Mouse (Mus musculus): ENCODE results near the gene Csnk1e.
A peak's percentile ranks its signal among the peaks of the same experiment; 100 is the strongest.
"Not testable (repeated sequence)": the region's sequence is repeated elsewhere in the genome, so short reads cannot be mapped to it uniquely, and the experiment has no call there.

Gene Csnk1e

DNA sequence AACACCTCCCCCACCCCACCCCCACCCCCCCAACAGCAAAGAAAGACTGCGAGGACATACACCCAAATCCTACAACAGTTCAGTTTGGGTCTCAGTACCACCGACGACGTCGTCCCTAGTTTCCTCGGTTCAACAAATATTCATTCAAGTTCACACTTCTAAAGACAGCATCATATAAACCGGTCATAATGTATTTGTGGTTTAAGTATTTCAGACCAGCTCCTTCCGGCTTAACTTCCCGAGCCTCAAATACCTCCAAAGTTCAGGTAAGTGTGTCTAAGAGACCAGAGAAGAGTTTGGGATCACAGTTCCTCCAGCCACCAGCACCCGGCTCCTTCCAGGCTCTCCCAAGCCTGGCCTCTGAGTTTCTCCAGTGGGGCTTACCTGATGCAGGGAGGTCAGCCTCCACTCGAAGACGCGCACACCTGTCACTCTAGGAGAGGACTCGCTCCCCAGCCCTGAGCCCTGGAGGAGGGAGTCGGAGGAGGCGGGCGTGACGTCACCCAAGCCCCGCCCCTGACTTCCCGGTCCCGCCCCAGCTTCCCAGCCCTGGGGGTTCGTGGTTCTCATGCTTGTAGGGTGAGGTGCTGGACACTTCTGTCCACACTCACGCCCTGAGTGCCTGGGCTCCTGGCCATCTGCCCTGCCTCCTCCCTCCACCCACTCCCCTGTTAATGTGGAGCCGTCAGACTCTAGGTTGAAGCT, at the start of gene Csnk1e:
Csnk1e (minus strand) TSS at position 461 of the 705 bp plus-strand sequence.
- DNase-seq, result peak; percentile 40

DNA sequence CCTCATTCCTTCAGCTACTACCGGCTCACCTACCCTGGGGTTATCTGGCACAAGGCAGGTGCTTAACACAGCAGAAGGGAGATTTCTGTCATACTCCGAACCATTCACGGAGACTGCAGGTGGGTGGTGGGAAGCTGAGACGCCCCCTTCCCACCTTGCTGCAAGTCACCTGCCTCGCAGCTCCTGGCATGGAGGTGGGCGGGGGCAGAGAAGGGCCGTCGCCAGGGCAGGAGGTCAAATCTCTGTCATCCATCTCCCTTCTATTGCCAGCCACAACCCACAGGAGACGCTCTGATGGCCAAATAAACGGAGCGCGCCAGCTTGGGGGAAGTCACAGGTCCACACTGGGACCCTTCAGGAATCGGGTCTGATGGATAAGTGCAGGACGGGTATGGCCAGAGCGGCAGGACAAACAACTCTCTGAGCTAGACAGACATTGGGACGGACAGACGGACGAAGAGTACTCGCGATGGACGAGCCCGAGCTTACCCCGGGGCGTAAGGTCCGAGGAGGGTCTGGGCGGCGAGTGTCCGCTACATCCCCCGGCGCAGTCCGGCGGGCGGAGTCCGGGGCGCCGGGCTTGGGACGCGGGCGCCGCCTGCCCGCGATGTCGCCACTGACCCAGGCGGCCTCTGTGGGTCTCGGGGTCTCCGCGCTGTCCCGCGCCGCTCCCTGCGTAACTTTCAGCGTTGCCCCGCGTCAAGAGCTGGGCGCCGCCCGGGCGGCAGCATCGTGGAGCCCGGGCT, 49.5 kb upstream of the Csnk1e start, which contains the start of gene Kcnj4:
Kcnj4 (minus strand) TSS at position 535 of the 746 bp plus-strand sequence.
- no peak for DNase-seq

DNA sequence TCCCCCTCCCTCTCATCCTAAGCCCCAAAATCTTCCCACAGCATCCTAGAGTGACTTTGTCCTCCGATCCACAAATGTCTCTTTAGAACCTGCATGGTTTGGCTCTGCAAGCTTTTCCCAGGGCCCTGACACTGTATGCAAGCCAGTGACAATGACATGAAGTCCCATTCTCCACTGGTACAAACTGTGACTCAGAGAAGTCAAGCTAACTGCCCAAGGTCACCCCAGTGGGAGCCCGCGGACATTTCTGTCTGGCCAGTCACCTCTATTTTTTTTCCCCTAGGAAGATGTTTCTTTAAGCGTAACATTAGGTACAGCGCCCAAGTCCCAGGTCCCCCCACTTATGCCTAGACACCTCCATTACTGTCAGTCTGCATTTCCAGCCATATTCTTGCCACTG, 48.1 kb upstream of the Csnk1e start:
- DNase-seq, result no peak

DNA sequence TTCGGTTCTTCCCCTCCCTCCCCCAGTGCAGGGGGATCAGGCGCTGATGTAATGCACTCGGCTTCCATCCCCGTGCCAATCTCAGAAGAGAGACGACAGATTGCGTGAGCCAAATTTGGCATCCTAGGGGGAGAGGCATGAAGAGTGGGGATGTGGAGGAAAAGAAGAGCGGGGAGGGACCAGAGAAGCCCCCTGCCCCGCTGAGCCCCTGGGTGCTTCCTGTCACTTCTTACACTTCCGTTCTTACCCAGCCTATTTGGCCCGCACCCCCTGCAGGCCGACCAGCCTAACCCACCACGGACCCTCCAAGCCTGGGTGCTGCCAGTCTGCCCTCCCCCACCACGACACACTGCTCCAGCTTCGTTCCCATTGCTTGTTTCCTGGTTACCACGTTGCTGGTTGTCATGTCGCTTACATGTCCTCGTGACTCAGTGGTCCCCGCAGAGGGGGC, 47.5 kb upstream of the Csnk1e start:
- DNase-seq, result peak; percentile 76

GRCm38 (mm10) chr15:79500110-79500509, 44.7 kb upstream of the Csnk1e start:
- no peak for DNase-seq

- peak; percentile 70 for DNase-seq
Measured at GRCm38 (mm10) chr15:79493527-79493926, 38.2 kb upstream of the Csnk1e start.

DNA sequence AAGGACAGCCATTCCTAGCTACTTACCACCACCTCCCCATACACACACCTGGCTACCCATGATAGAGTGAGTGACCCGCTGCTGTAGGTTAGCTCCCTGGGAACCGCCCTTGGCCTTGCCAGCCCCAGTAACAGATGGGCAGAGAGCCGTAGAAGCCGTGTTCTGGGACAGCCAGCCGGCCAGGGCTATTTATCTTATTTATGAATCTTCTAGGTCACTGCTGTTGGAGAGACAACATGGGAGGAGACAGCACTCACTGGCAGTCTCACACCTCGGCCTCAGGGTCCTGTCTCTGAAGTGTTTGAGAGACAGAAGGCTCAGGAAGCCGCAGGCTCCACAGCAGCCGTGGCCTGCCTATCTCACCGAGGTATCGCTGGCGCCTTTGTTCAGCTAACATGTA, 34.1 kb upstream of the Csnk1e start:
- DNase-seq, result no peak

- DNase-seq, result peak; percentile 73
Measured at GRCm38 (mm10) chr15:79481181-79481688, 25.9 kb upstream of the Csnk1e start.

DNA sequence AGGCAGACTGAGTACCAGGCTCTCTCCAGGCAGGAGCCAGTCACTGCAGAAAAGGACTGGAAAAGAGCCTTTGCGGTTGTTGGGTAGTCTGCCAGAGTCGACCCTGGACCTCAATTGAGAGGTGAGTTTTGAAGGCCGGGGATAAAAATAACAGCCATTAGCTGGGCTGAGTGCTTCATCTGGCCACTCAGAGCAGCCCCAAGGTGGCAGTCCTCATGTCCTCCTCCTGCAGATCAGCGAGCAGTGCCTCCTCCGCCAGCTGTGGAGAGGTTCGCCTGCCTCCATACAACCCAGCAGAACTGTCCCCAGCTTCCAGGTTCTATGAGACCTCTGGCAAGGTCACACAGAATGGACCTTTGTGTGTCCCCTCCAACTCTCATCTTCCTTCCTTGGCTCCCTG, 21.9 kb upstream of the Csnk1e start:
- no peak for DNase-seq

- no peak for DNase-seq
Measured at GRCm38 (mm10) chr15:79473638-79474355, 18.4 kb upstream of the Csnk1e start.

- no peak for DNase-seq
Measured at GRCm38 (mm10) chr15:79473042-79473441, 17.7 kb upstream of the Csnk1e start.

- DNase-seq, result peak; percentile 56
Measured at GRCm38 (mm10) chr15:79471095-79471494, 15.7 kb upstream of the Csnk1e start.

GRCm38 (mm10) chr15:79470583-79470982, 15.2 kb upstream of the Csnk1e start:
- DNase-seq, result no peak

GRCm38 (mm10) chr15:79469577-79469976, 14.2 kb upstream of the Csnk1e start:
- DNase-seq, result no peak

DNA sequence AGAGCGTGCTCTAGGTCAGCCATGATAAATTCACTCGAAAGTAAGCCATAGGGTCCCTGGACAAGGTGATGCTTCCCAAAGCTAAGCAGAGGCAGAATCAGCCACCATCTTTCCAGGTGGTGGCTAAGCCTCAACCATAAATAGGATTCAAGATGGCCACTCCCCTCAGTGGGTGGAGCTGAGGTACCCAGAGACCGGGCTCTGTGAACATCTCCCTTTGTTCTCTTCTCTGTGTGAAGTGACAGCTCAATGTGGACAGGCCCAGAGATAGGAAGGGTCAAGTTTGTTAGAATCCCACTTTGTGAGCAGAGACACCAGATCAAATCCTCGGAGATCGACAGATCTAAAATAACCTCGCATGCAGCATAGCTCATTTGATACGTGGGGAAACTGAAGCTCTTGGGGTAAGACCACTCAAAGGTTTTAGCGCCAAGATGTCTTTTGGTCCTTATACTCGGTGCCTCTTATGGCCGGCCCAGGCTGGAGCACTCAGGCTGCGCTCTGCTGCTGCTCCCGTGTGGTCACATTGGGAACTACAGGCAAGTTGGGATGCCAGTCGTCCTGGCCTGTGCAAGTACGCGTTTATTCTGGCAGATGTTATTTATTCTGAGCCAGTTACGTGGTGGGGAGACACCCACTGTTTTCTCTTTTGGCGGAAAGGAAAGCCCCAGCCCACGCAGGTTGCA, 11.4 kb upstream of the Csnk1e start:
- peak; percentile 79 for DNase-seq

- no peak for DNase-seq
Measured at GRCm38 (mm10) chr15:79456546-79456945, 1.2 kb upstream of the Csnk1e start.

DNA sequence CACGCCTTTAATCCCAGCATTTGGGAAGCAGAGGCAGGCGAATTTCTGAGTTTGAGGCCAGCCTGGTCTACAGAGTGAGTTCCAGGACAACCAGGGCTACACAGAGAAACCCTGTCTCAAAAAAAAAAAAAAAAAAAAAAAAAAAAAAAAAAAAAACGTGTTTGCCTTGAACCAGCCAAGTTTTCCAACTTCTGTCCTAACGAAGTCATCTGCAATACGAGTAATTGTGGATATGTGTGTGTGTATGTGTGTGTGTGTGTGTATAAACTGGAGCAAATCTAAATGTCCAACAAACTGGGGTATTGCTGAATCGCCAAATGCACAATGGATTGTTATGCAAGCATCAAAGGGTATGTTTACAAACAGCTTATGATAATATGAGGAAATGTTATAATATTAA, 738 bp upstream of the Csnk1e start:
- not testable (repeated sequence) for DNase-seq

DNA sequence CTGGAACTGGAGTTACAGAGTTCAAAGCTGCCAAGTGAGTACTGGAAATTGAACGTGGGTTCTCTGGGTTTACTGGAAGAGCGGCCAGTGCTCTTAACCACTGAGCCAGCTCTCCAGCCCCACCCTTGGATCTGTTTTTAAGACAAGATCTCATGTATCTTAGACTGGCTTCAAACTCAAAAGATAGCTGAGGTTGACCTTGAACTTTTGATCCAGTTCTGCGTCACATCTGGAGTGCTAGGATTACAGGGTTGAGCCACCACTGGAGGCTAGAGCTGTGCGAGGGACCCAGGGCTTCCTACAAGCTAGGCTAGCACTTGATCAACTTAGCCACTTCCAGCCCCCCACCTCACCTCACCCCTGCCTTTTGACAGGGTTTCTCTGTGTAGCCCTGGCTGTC, 1.5 kb downstream of the Csnk1e start:
- DNase-seq, result no peak

GRCm38 (mm10) chr15:79448041-79448440, 7.3 kb downstream of the Csnk1e start:
- no peak for DNase-seq

- no peak for DNase-seq
Measured at GRCm38 (mm10) chr15:79445786-79446654, 9.3 kb downstream of the Csnk1e start.

DNA sequence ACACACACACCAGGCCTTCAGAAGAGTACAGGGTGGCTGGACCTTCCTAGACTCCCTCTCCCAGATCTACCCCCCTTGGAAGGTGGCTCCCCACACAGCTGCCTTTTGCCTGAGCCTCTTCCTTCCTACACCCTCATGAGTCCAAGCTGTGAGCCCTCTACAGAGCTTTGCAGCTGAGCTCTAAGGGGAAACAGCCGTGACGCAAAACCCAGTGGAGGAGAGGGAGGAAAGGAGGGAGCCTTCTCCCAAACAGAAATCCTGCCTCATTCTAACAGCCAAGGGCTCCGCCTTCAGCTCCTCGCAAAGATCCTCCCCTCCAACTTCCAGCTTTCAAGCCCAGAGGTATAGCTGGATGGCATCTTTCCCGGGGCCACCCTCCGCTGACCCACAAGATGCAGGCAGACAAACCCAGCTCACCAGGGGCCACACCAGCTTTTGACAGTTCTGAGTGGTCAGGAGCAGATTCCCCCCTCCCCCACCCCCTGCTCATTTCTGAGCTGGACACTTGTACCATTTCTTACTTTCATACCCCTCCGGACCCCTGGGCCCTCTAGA, 11.4 kb downstream of the Csnk1e start:
- peak; percentile 70 for DNase-seq
